Mouse (Mus musculus) right cerebral cortex, adult 2 months (tissue): ENCODE measurements around the gene Tiprl.

Experiments used
- DNase-seq, 2 experiments: peaks; one replicate each; pipeline ENCODE4 v3.0.0; 2021 to 2022; ENCODE audit warnings: low spot score in 2 of 2

Tiprl gene

GRCm38 (mm10) chr1:165179321-165179720 is 57.5 kb downstream of the Tiprl start:
- DNase-seq: no peak

GRCm38 (mm10) chr1:165178075-165178474 is 58.7 kb downstream of the Tiprl start:
- no peak for DNase-seq

DNA sequence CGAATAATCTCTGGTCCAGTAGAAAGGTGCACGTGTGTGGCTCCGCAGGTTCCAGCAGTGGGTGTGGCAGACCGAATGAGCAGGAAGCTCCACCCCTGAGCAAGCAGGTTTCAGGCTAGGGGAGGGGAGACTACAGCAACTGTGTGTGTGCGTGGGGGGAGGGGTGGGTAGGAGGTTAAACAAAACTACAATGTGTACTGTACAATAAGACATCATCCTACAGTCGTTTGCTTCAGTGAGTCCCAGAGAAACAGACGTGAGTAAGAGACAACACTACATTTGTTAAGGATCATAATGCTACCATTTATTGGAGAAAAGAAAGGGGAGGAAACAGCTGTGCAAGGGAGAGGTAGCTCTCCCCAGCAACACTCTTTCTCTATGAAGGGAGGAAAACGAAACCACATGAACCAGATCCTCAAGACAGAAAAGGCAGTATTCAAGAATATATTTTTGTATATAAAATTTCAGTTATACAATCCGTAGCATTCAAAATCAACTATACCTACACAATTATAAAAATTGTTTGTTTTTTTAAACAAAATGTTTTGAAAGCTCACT is 62.7 kb downstream of the Tiprl start:
- no peak for DNase-seq

DNA sequence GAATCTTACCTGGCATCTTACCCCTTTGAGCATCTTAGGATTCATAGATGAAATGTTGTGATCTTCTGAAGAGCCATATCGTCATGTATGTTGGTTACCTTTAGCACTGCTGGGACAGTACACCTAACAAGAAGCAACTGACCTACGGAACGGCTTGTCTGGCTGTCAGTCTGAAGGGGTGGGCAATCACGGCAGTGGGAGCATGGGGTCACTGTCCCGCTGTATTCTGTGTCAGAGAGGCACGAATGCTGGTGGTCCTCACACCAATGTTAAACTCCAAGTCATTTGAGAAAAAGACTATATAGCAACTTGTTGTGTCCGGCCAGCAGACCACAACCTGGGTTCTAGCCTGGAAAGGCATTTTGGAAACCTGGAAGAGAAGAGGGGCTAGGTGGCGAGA is 65.5 kb downstream of the Tiprl start:
- no peak for DNase-seq

DNA sequence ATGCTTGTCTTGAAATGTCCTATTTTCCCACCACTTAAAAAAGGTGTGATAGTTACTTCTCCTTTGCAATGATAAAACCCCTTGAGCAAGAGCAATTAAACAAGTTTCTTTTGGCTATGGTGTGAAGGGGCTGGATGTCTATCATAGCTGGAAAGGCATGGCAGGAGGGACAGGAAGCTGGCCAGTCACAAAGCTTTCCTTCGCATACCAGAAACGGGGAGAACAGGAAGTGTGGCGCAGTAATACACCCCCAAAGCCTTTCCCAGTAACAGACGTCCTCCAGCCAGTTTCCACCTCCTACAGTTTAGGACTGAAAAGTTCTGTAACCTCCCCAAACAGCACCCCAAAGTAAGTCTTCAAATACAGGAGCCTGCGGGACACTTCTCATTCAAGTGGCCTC is 66.6 kb downstream of the Tiprl start:
- no peak for DNase-seq

DNA sequence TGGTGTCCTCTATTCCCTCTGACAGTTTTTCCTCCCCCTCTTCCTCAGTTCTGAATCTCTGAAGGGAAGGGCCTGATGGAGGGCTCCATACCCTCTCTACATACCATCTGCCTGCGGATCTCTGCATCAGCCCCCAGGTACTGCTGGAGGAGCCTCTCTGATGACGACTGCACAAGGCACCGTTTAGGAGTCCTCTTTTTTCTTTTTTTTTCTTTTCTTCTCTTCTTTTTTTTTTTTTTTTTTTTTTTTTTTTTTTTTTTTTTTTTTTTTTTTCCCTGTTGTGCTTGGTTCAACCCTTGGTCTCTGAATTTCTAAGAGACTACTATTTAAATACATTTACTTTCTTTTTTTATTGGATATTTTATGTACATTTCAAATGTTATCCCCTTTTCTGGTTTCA is 67.3 kb downstream of the Tiprl start:
- DNase-seq: no peak

GRCm38 (mm10) chr1:165164920-165165319 is 71.9 kb downstream of the Tiprl start:
- no peak for DNase-seq
